Mouse (Mus musculus) thymus, postnatal 10 days (tissue): ENCODE results near the gene Zfp638.

ENCODE experiments used
- DNase-seq, 2 experiments: peaks; one replicate each; pipeline ENCODE4 v3.0.0; 2021; ENCODE audit warnings: low spot score in 2 of 2

The Zfp638 gene

GRCm38 (mm10) chr6:83890281-83891015, 23.5 kb downstream of the Zfp638 start:
- no peak for DNase-seq

- DNase-seq, result no peak
Measured at GRCm38 (mm10) chr6:83891251-83891650, 24.3 kb downstream of the Zfp638 start.

GRCm38 (mm10) chr6:83891687-83892086, 24.8 kb downstream of the Zfp638 start:
- DNase-seq, result no peak

- no peak for DNase-seq
Measured at GRCm38 (mm10) chr6:83893086-83893485, 26.2 kb downstream of the Zfp638 start.

GRCm38 (mm10) chr6:83893584-83893983, 26.7 kb downstream of the Zfp638 start:
- DNase-seq, result no peak

- no peak for DNase-seq
Measured at GRCm38 (mm10) chr6:83899142-83899541, 32.2 kb downstream of the Zfp638 start.

GRCm38 (mm10) chr6:83905276-83905675, 38.4 kb downstream of the Zfp638 start:
- no peak for DNase-seq

- no peak for DNase-seq
Measured at GRCm38 (mm10) chr6:83906659-83907058, 39.8 kb downstream of the Zfp638 start.

GRCm38 (mm10) chr6:83908386-83908785, 41.5 kb downstream of the Zfp638 start:
- no peak for DNase-seq

GRCm38 (mm10) chr6:83913710-83914109, 46.8 kb downstream of the Zfp638 start:
- DNase-seq, result peak in 1 of 2 experiments; percentile 3

- DNase-seq, result peak; percentile 97 to 100
Measured at GRCm38 (mm10) chr6:83914183-83914719, 47.3 kb downstream of the Zfp638 start.

GRCm38 (mm10) chr6:83914720-83915271, 47.9 kb downstream of the Zfp638 start:
- DNase-seq, result no peak

- peak in 1 of 2 experiments; percentile 20 for DNase-seq
Measured at GRCm38 (mm10) chr6:83927418-83927817, 60.5 kb downstream of the Zfp638 start.

- peak in 1 of 2 experiments; percentile 5 for DNase-seq
Measured at GRCm38 (mm10) chr6:83928225-83928624, 61.3 kb downstream of the Zfp638 start.

- DNase-seq, result no peak
Measured at GRCm38 (mm10) chr6:83939492-83939891, 72.6 kb downstream of the Zfp638 start.

GRCm38 (mm10) chr6:83942806-83943205, 75.9 kb downstream of the Zfp638 start:
- DNase-seq, result no peak

GRCm38 (mm10) chr6:83953603-83954002, 86.7 kb downstream of the Zfp638 start:
- no peak for DNase-seq

- DNase-seq, result no peak
Measured at GRCm38 (mm10) chr6:83987642-83988041, 120.7 kb downstream of the Zfp638 start.

- DNase-seq, result no peak
Measured at GRCm38 (mm10) chr6:84002716-84003115, 135.8 kb downstream of the Zfp638 start.

GRCm38 (mm10) chr6:84004295-84004694, 137.4 kb downstream of the Zfp638 start:
- DNase-seq, result no peak

- no peak for DNase-seq
Measured at GRCm38 (mm10) chr6:84008363-84009171, 141.7 kb downstream of the Zfp638 start, which contains the start of gene Dysf. Dysf (plus strand) TSS chr6:84008590.

GRCm38 (mm10) chr6:84009172-84009872, 142.4 kb downstream of the Zfp638 start:
- DNase-seq, result no peak
